Comparison of ENCODE assay signal across 10 mouse cellular contexts in genomic region chr7:92848246-92848645, GRCm38 (mm10).
"Had no signal": no experiment of that assay in that cellular context is flagged by ENCODE, and none has a peak within 500 bp of the region (broad histone marks: within the 10 kb centered on the region; RNA-seq: fewer than 3 reads in every experiment).

No protein-coding gene starts in this region.

- DNase-seq: kidney, adult 9 months; kidney, postnatal 36 days; layer of hippocampus, adult 9-11 months; layer of hippocampus, postnatal 36 days; liver; liver, embryonic 13.5 days; lung, adult 18-20 months; right cerebral cortex, postnatal 14 days; thymus, postnatal 14 days had no signal

- ATAC-seq: midbrain, embryonic 13.5 days had no signal
